Mouse (Mus musculus) ES-Bruce4 (cell line): ENCODE data around the gene Cox4i1. TPM values are rescaled to one million over a fixed set of nuclear protein-coding genes. Genes with fewer than 3 reads are reported as not detected.
"Not testable (repeated sequence)": the region's sequence is repeated elsewhere in the genome, so short reads cannot be mapped to it uniquely, and the experiment has no call there.

Source experiments
- H3K27ac ChIP-seq: 2 replicates; pipeline ENCODE4 v1.5.1; 2012; ENCODE audit warnings: low read length, inconsistent platforms; ENCODE audit not compliant: insufficient read depth
- H3K27me3 ChIP-seq: 2 replicates; pipeline ENCODE4 v1.6.1; 2012; ENCODE audit warnings: mild to moderate bottlenecking, low read length, inconsistent platforms; ENCODE audit not compliant: control insufficient read depth, poor library complexity, insufficient read depth, severe bottlenecking
- H3K36me3 ChIP-seq: 2 replicates; pipeline ENCODE4 v1.6.1; 2012; ENCODE audit warnings: inconsistent platforms, mild to moderate bottlenecking, low read length, moderate library complexity; ENCODE audit not compliant: control insufficient read depth, poor library complexity, insufficient read depth, severe bottlenecking
- H3K4me1 ChIP-seq: one replicate; pipeline ENCODE4 v1.8.1; 2011; ENCODE audit warnings: low read length; ENCODE audit not compliant: control insufficient read depth, insufficient read depth
- H3K4me3 ChIP-seq: 2 replicates; pipeline ENCODE4 v1.5.1; 2011; ENCODE audit warnings: low read depth, mild to moderate bottlenecking, low read length
- H3K9ac ChIP-seq: 2 replicates; pipeline ENCODE4 v1.6.1; 2012; ENCODE audit warnings: low read depth, mild to moderate bottlenecking, inconsistent platforms; ENCODE audit not compliant: poor library complexity, severe bottlenecking
- H3K9me3 ChIP-seq: replicated peaks from 2 replicates; pipeline ENCODE4 v1.6.1; 2012; ENCODE audit warnings: mild to moderate bottlenecking, low read length, inconsistent platforms; ENCODE audit not compliant: control insufficient read depth, poor library complexity, insufficient read depth, severe bottlenecking
- CTCF ChIP-seq: IDR thresholded peaks from one replicate; pipeline ENCODE4 v1.8.1; 2011; ENCODE audit warnings: low read depth, low read length
- EP300 ChIP-seq: IDR thresholded peaks from 2 replicates; pipeline ENCODE4 v1.6.1; 2011; ENCODE audit warnings: low read depth, low read length; ENCODE audit not compliant: insufficient read depth
- POLR2A ChIP-seq: IDR thresholded peaks from one replicate; pipeline ENCODE4 v1.8.1; 2011; ENCODE audit warnings: low read length; ENCODE audit not compliant: insufficient read depth
- polyA plus RNA-seq: library from polyadenylated mRNA; stranded (reverse); fragments of >200 nt; gene quantifications from 2 replicates; pipeline ENCODE4 v1.2.4, GENCODE M21; 2011; ENCODE audit warnings: low read depth; ENCODE audit not compliant: missing spikeins, insufficient read depth, insufficient read length

The Cox4i1 gene
- polyA plus RNA-seq, 1 experiment, result 605 TPM

DNA sequence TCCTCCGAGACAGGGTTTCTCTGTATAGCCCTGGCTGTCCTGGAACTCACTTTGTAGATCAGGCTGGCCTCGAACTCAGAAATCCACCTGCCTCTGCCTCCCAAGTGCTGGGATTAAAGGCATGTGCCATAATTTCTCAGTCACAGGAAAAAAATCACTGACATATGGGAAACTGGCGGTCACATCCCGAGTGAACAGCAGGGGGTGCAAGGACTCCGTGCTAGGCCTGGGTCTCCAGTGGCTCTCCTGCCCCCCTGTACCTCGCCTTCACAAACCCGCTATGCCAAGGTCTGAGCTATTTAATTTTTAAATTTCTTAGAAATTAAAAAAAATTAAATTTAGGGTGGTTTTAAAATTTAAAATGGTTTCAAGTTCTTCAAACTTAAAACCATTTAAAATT is 12.4 kb downstream of the Cox4i1 start:
- H3K36me3 ChIP-seq, H3K4me3 ChIP-seq, H3K9ac ChIP-seq, H3K27me3 ChIP-seq, H3K9me3 ChIP-seq, H3K4me1 ChIP-seq, H3K27ac ChIP-seq: not testable (repeated sequence)
- TF ChIP-seq CTCF, result peak; percentile 56

DNA sequence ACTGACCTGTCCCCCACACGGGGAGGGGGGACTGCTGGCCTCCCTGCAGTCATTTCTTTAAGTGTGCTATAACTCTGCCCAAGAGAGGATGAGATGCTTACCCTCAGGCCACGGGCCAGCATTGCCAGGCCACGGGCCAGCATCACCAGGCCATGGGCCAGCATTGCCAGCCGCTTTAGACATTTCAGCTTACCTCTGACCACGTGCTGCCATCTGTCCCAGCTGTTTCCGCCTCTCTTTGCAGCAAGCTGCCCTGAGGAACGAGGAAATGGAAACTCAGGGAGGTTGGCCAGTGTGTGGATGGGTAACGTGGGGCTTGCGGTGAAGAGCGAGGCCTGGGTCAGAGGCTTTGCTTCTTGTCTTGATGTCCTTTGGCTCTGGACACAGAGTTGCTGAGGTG is 13.1 kb downstream of the Cox4i1 start:
- no peak overlapping the region for H3K9ac ChIP-seq
- no peaks in the 10 kb centered on the region for H3K27me3 ChIP-seq
- H3K4me3 ChIP-seq, result no peak overlapping the region
- H3K36me3 ChIP-seq, result no peaks in the 10 kb centered on the region
- TF ChIP-seq EP300, result no peak
- no peak for TF ChIP-seq CTCF
- TF ChIP-seq POLR2A, result no peak
- H3K27ac ChIP-seq, result no peak overlapping the region
- H3K4me1 ChIP-seq, result no peaks in the 10 kb centered on the region
- no peaks in the 10 kb centered on the region for H3K9me3 ChIP-seq

DNA sequence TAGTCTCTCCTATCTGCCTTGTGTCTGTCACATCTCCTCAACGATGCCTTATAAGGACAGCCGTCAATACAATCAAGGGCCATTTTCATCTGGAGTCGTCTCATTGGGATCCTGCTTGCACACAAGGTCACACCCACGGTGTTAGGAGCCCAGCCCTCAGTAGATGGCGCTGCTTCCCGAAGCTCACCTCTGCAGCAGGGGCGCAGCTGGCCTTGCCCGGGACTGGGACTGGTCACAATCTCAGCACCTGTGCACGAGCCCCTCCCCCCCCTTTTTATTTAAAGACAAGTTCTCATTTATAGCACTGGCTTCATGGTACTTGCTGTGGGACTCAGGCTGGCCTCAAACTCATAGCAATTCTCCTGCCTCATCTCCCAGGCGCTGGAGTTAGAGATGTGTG is 15.6 kb downstream of the Cox4i1 start:
- Histone ChIP-seq H3K27me3 (no peaks in the 10 kb centered on the region), H3K4me1 (no peaks in the 10 kb centered on the region), H3K4me3 (peak overlapping the region; percentile 36), H3K27ac (no peak overlapping the region), H3K9ac (no peak overlapping the region), H3K36me3 (no peaks in the 10 kb centered on the region), H3K9me3 (no peaks in the 10 kb centered on the region)
- TF ChIP-seq POLR2A, result no peak
- TF ChIP-seq EP300, result 0 out of 2 replicates have a peak, but pooled peaks have one; percentile 41
- TF ChIP-seq CTCF, result peak; percentile 96

- H3K27me3 ChIP-seq, result no peaks in the 10 kb centered on the region
- H3K36me3 ChIP-seq, result no peaks in the 10 kb centered on the region
- H3K4me1 ChIP-seq, result no peaks in the 10 kb centered on the region
- peak overlapping the region; percentile 36 for H3K4me3 ChIP-seq
- H3K27ac ChIP-seq, result no peak overlapping the region
- no peak overlapping the region for H3K9ac ChIP-seq
- no peaks in the 10 kb centered on the region for H3K9me3 ChIP-seq
- TF ChIP-seq CTCF (no peak), POLR2A (no peak), EP300 (no peak)
Observed at GRCm38 (mm10) chr8:120684082-120684481, 16.1 kb downstream of the Cox4i1 start.

- TF ChIP-seq EP300 (no peak), POLR2A (no peak), CTCF (no peak)
- Histone ChIP-seq H3K27me3 (no peaks in the 10 kb centered on the region), H3K4me1 (no peaks in the 10 kb centered on the region), H3K9me3 (no peaks in the 10 kb centered on the region), H3K36me3 (no peaks in the 10 kb centered on the region), H3K4me3 (no peak overlapping the region), H3K27ac (no peak overlapping the region), H3K9ac (no peak overlapping the region)
Observed at GRCm38 (mm10) chr8:120685097-120685496, 17.1 kb downstream of the Cox4i1 start.

DNA sequence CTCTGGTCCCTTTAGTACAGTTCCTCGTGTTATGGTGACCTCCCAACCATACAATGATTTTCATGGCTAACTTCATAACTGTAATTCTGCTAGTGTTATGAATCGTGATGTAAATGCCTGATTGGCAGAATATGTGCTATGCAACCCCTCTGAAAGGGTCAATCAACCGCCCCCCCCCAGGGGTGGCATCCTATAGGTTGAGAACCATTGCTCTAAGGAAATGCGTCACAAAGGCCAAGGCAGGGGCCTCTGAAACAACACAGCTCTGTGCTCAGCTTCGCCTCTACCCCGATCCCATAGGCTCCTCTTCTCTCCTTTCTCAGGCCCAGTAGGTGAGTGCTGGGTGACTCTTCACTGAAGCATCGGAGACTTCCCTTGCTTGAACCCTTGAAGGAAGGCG is 17.6 kb downstream of the Cox4i1 start:
- H3K9ac ChIP-seq, result no peak overlapping the region
- no peaks in the 10 kb centered on the region for H3K27me3 ChIP-seq
- no peaks in the 10 kb centered on the region for H3K9me3 ChIP-seq
- no peaks in the 10 kb centered on the region for H3K4me1 ChIP-seq
- H3K4me3 ChIP-seq, result no peak overlapping the region
- TF ChIP-seq CTCF (no peak), POLR2A (no peak), EP300 (no peak)
- H3K36me3 ChIP-seq, result no peaks in the 10 kb centered on the region
- H3K27ac ChIP-seq, result no peak overlapping the region

- H3K4me1 ChIP-seq, result no peaks in the 10 kb centered on the region
- H3K4me3 ChIP-seq, result no peak overlapping the region
- no peak for TF ChIP-seq EP300
- no peak for TF ChIP-seq POLR2A
- TF ChIP-seq CTCF, result no peak
- no peaks in the 10 kb centered on the region for H3K36me3 ChIP-seq
- no peak overlapping the region for H3K9ac ChIP-seq
- no peaks in the 10 kb centered on the region for H3K27me3 ChIP-seq
- H3K27ac ChIP-seq, result no peak overlapping the region
- no peaks in the 10 kb centered on the region for H3K9me3 ChIP-seq
Observed at GRCm38 (mm10) chr8:120686051-120686450, 18.0 kb downstream of the Cox4i1 start.
